Mouse (Mus musculus) liver, adult 10 weeks (tissue): ENCODE data around the gene Adgrg2. TPM values are rescaled to one million over a fixed set of nuclear protein-coding genes. Genes with fewer than 3 reads are reported as not detected.

ENCODE experiments used
- polyA plus RNA-seq: library from polyadenylated mRNA; stranded (reverse); fragments of 350-450 nt; fragmentation: Illumina TruSeq; extraction: RNeasy Lipid Tissue Mini Kit (QIAGEN cat#74804); gene quantifications from one replicate; pipeline ENCODE4 v1.2.3, GENCODE M21; 2014; ENCODE audit warnings: low read depth, low replicate concordance

The Adgrg2 gene
- 1.2 TPM for polyA plus RNA-seq

GRCm38 (mm10) chrX:160390464-160390956, at the start of gene Adgrg2:
TSS of gene Adgrg2 (plus strand) at chrX:160390690.

GRCm38 (mm10) chrX:160502048-160503041, 111.9 kb downstream of the Adgrg2 start, which contains the start of gene Phka2:
TSS of gene Phka2 (plus strand) at chrX:160502166.

Other genes with a start within 250 kb of the Adgrg2 start
- 10.1 TPM for gene Phka2, start 111.5 kb downstream of the Adgrg2 start, polyA plus RNA-seq